26 mouse cellular contexts compared by ENCODE assay signal in genomic region chr6:38796388-38796787, GRCm38 (mm10).
DNase-seq lines count a peak whose midpoint lies in the region; ATAC-seq and TF ChIP-seq lines count a peak whose summit lies in the region.
"Had no signal": no experiment of that assay in that cellular context is flagged by ENCODE, and none has a peak within 500 bp of the region (broad histone marks: within the 10 kb centered on the region; RNA-seq: fewer than 3 reads in every experiment).

No protein-coding gene starts in this region.

- H3K4me1 ChIP-seq in liver, embryonic 13.5 days (replicated peaks): peaks cover 78% of the 10 kb centered on the region
- peaks cover 31% of the 10 kb centered on the region for H3K4me1 ChIP-seq in liver, embryonic 11.5 days (replicated peaks; ENCODE audit: control insufficient read depth, insufficient read depth, low read length)
- peaks cover 19% of the 10 kb centered on the region for H3K4me1 ChIP-seq in lung, embryonic 15.5 days
- H3K4me1 ChIP-seq in liver, embryonic 15.5 days (replicated peaks): peaks cover 44% of the 10 kb centered on the region

- no peak for ATAC-seq in liver, embryonic 13.5 days (ENCODE audit: low read depth)
- ATAC-seq in liver, embryonic 11.5 days (replicated peaks; ENCODE audit: low FRiP score): no peak
- no peak for ATAC-seq in lung, embryonic 15.5 days (ENCODE audit: borderline replicate concordance, extremely low read depth, low FRiP score, low TSS enrichment)
- no peak for ATAC-seq in liver, embryonic 15.5 days (ENCODE audit: insufficient read depth)
- ATAC-seq: forebrain, embryonic 14.5 days; forebrain, postnatal 0 days; hindbrain, embryonic 16.5 days; Patski had no signal

- H3K27ac ChIP-seq in gastrocnemius, adult 2 months: peak overlapping the region; percentile 83
- peak overlapping the region; percentile 52 for H3K27ac ChIP-seq in liver, embryonic 13.5 days
- H3K27ac ChIP-seq in liver, embryonic 11.5 days (ENCODE audit: low read depth, low read length): no peak overlapping the region
- peak overlapping the region; percentile 15; the same call in 1 of the 2 replicates for H3K27ac ChIP-seq in lung, embryonic 15.5 days
- H3K27ac ChIP-seq in liver, embryonic 15.5 days (replicated peaks): peak overlapping the region; percentile 14; the same call in 1 of the 2 replicates
- H3K27ac ChIP-seq: heart, embryonic 15.5 days; hindbrain, embryonic 10.5 days; hindbrain, embryonic 13.5 days had no signal

- no peak overlapping the region for H3K4me2 ChIP-seq in liver, embryonic 13.5 days
- H3K4me2 ChIP-seq in liver, embryonic 11.5 days: no peak overlapping the region
- no peak overlapping the region for H3K4me2 ChIP-seq in lung, embryonic 15.5 days
- peak overlapping the region; percentile 1; the same call in 1 of the 2 replicates for H3K4me2 ChIP-seq in liver, embryonic 15.5 days
- H3K4me2 ChIP-seq: heart, embryonic 12.5 days; heart, embryonic 15.5 days; hindbrain, embryonic 13.5 days had no signal

- peaks cover 71% of the 10 kb centered on the region for H3K36me3 ChIP-seq in liver, embryonic 13.5 days
- peaks cover 5% of the 10 kb centered on the region; the same call in 1 of the 2 replicates for H3K36me3 ChIP-seq in liver, embryonic 11.5 days (ENCODE audit: control insufficient read depth, insufficient read depth, low read length)
- H3K36me3 ChIP-seq in lung, embryonic 15.5 days: no peaks in the 10 kb centered on the region
- peaks cover 78% of the 10 kb centered on the region for H3K36me3 ChIP-seq in liver, embryonic 15.5 days (replicated peaks)
- H3K36me3 ChIP-seq: heart, embryonic 15.5 days had no signal

- H3K27me3 ChIP-seq in liver, embryonic 13.5 days: no peaks in the 10 kb centered on the region
- no peaks in the 10 kb centered on the region for H3K27me3 ChIP-seq in liver, embryonic 11.5 days (replicated peaks; ENCODE audit: control insufficient read depth, insufficient read depth, low read length)
- H3K27me3 ChIP-seq in lung, embryonic 15.5 days: no peaks in the 10 kb centered on the region
- H3K27me3 ChIP-seq in liver, embryonic 15.5 days: no peaks in the 10 kb centered on the region
- H3K27me3 ChIP-seq: CH12.LX; heart, embryonic 12.5 days; heart, embryonic 15.5 days; hindbrain, embryonic 13.5 days; Patski had no signal

- H3K9ac ChIP-seq in liver, embryonic 13.5 days: 0 out of 2 replicates have a peak overlapping the region, but pooled peaks have one; percentile 11
- H3K9ac ChIP-seq in liver, embryonic 11.5 days (ENCODE audit: low read depth, low read length): no peak overlapping the region
- H3K9ac ChIP-seq in lung, embryonic 15.5 days: no peak overlapping the region
- H3K9ac ChIP-seq in liver, embryonic 15.5 days: no peak overlapping the region
- H3K9ac ChIP-seq: forebrain, postnatal 0 days; heart, embryonic 12.5 days; heart, embryonic 15.5 days; hindbrain, embryonic 13.5 days had no signal

- no peak overlapping the region for H3K4me3 ChIP-seq in gastrocnemius, adult 2 months
- no peak overlapping the region for H3K4me3 ChIP-seq in liver, embryonic 13.5 days (replicated peaks)
- H3K4me3 ChIP-seq in liver, embryonic 11.5 days (ENCODE audit: low read depth, low read length): no peak overlapping the region
- H3K4me3 ChIP-seq in lung, embryonic 15.5 days: no peak overlapping the region
- no peak overlapping the region for H3K4me3 ChIP-seq in liver, embryonic 15.5 days (replicated peaks)
- H3K4me3 ChIP-seq: heart, embryonic 12.5 days; heart, embryonic 15.5 days; hindbrain, embryonic 10.5 days; hindbrain, embryonic 13.5 days had no signal

- no peak for TF ChIP-seq CTCF in gastrocnemius, adult 2 months (IDR thresholded peaks at IDR 0.05)

- no peaks in the 10 kb centered on the region for H3K9me3 ChIP-seq in liver, embryonic 13.5 days (replicated peaks)
- H3K9me3 ChIP-seq in liver, embryonic 11.5 days (ENCODE audit: control insufficient read depth, low read length): no peaks in the 10 kb centered on the region
- H3K9me3 ChIP-seq in lung, embryonic 15.5 days: no peaks in the 10 kb centered on the region
- no peaks in the 10 kb centered on the region for H3K9me3 ChIP-seq in liver, embryonic 15.5 days (replicated peaks)
- H3K9me3 ChIP-seq: heart, embryonic 12.5 days; heart, embryonic 15.5 days; hindbrain, embryonic 10.5 days; hindbrain, embryonic 13.5 days had no signal

- intact Hi-C loops in gastrocnemius, adult 2 months (cut with DNase I): loop anchor here (5.0 kb wide), 1 partner anchor 76 kb away; no protein-coding TSS in a partner anchor
- intact Hi-C loops in gastrocnemius, postnatal 14 days (cut with DNase I; ENCODE audit: low total_unique reads): no loop called here

- DNase-seq in gastrocnemius, adult 2 months: no peak
- DNase-seq in gastrocnemius, postnatal 14 days: no peak
- no peak for DNase-seq in liver, embryonic 13.5 days
- no peak for DNase-seq in liver, embryonic 11.5 days (ENCODE audit: low spot score)
- DNase-seq in lung, postnatal 25 days (ENCODE audit: low spot score): no peak
- no peak for DNase-seq in embryo, embryonic 9.5 days (ENCODE audit: extremely low spot score)
- DNase-seq: adrenal gland, postnatal 14 days; B cell, adult 2 months; cerebellum, adult 11 months; cerebellum, adult 2 months; cerebellum, adult 9-11 months; cerebellum, postnatal 25 days; forebrain, postnatal 0 days; gastrocnemius, postnatal 36 days; heart, postnatal 10 days; heart, postnatal 36 days had no signal

- WGBS in liver, embryonic 13.5 days (ENCODE audit: insufficient replicate concordance): 78% methylated on average over 1 of the region's 1 CpGs
- WGBS in liver, embryonic 11.5 days: 79% methylated on average over 1 of the region's 1 CpGs
- WGBS in lung, embryonic 15.5 days: 70% methylated on average over 1 of the region's 1 CpGs
- WGBS in liver, embryonic 15.5 days (ENCODE audit: insufficient replicate concordance): 87% methylated on average over 1 of the region's 1 CpGs
